In the genomic region with DNA sequence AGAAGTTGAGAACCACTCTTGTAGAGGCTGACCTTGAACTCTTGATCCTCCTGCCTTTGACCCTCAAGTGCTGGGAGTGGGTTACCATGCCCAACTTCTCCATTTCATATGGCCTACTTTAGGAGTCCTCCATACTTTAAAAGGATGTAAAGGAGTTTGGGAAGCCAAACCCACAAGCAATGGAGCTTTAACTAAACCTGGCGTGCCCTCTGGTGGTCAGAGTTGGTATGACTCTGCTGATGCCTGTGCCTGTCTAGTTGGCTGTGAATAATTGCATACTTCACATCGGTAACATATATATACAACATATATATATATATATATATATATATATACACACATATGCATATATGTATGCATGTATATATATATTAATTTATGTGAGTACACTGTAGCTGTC, we compare ENCODE assay signal across 8 mouse cellular contexts. TPM values are rescaled to one million over a fixed set of nuclear protein-coding genes. Genes with fewer than 3 reads are reported as not detected.
DNase-seq lines count a peak whose midpoint lies in the region; ATAC-seq and TF ChIP-seq lines count a peak whose summit lies in the region.

No protein-coding gene starts in this region.

- peaks cover 3% of the 10 kb centered on the region; the same call in 1 of the 2 replicates for H3K27me3 ChIP-seq in kidney, embryonic 15.5 days

- H3K9ac ChIP-seq in kidney, embryonic 15.5 days, result no peak overlapping the region

- no peak for ATAC-seq in kidney, embryonic 15.5 days (replicated peaks; ENCODE audit: low FRiP score)
- ATAC-seq in hematopoietic stem cell, adult 5-6 weeks (replicated peaks in 1 of 2; ENCODE audit: insufficient read depth in 1 of 2, low FRiP score in 2 of 2, low TSS enrichment in 1 of 2, low read depth in 1 of 2, poor library complexity in 2 of 2, severe bottlenecking in 2 of 2), result peak; percentile 59 to 78
- peak; percentile 39; the same call in 1 of the 2 replicates for ATAC-seq in neutrophil, adult 5-6 weeks (ENCODE audit: extremely low read depth, insufficient number of reproducible peaks, low FRiP score, poor library complexity, severe bottlenecking)

- no peak overlapping the region for H3K27ac ChIP-seq in kidney, embryonic 15.5 days
- no peak overlapping the region for H3K27ac ChIP-seq in embryonic fibroblast, embryonic 13.5 days (ENCODE audit: insufficient read depth, low read length)

- no peaks in the 10 kb centered on the region for H3K9me3 ChIP-seq in kidney, embryonic 15.5 days (replicated peaks)

- no peak for TF ChIP-seq POLR2A in embryonic fibroblast, embryonic 13.5 days (IDR thresholded peaks at IDR 0.05; ENCODE audit: low read depth, low read length)

- H3K4me3 ChIP-seq in kidney, embryonic 15.5 days (replicated peaks), result no peak overlapping the region
- no peak overlapping the region for H3K4me3 ChIP-seq in embryonic fibroblast, embryonic 13.5 days (ENCODE audit: insufficient read depth, low read length)

- peaks cover 16% of the 10 kb centered on the region for H3K4me1 ChIP-seq in kidney, embryonic 15.5 days
- H3K4me1 ChIP-seq in embryonic fibroblast, embryonic 13.5 days (ENCODE audit: control insufficient read depth, insufficient read depth, low read length), result no peaks in the 10 kb centered on the region

- no peak overlapping the region for H3K4me2 ChIP-seq in kidney, embryonic 15.5 days

- peak; percentile 89 for DNase-seq in kidney, adult 18-20 months
- peak; percentile 82 to 84 for DNase-seq in adrenal gland, postnatal 36 days
- DNase-seq in left cerebral cortex, postnatal 4 days, result peak; percentile 84
- DNase-seq in thymus, postnatal 4 days, result peak; percentile 92

- intact Hi-C loops in left cerebral cortex, postnatal 4 days (cut with DNase I), result loop anchor here (2.0 kb wide), 1 partner anchor 134 kb away; no protein-coding TSS in a partner anchor

- no peaks in the 10 kb centered on the region for H3K36me3 ChIP-seq in kidney, embryonic 15.5 days

- peak; percentile 81; the same call in 1 of the 2 replicates for TF ChIP-seq CTCF in embryonic fibroblast, embryonic 13.5 days (IDR thresholded peaks at IDR 0.05; ENCODE audit: borderline replicate concordance, insufficient read depth, low read length)

- WGBS in kidney, embryonic 15.5 days, result 7% methylated on average over 2 of the region's 2 CpGs

RNA-seq across cellular contexts. Expression of a gene that starts 4.2 kb away (rescaled TPM):
- polyA plus RNA-seq in kidney, embryonic 15.5 days (2015; fragmentation: Nextera tagmentation; extraction: Ambion mirVana), result 18.4 and 22.5 TPM in 2 replicates
- total RNA-seq in adrenal gland, postnatal 36 days (2021), result 1 to 10 TPM; 1.6 to 2.7 TPM
- 0.16 TPM in 1 of 2 replicates, not detected in the other for polyA plus RNA-seq in embryonic fibroblast, embryonic 13.5 days (2011; ENCODE audit: insufficient read length, low read depth, missing spikeins)
- total RNA-seq in hematopoietic stem cell, adult 5-6 weeks (2017), result 1.0 and 6.9 TPM in 2 replicates
- 1 to 10 TPM; 6.7 to 7.9 TPM for total RNA-seq in left cerebral cortex, postnatal 4 days (2021)
- total RNA-seq in neutrophil, adult 5-6 weeks (2017), result not detected in 2 replicates

RNA-seq across cellular contexts. Expression of a gene that starts 7.4 kb away (rescaled TPM):
- 0.09 and 0.13 TPM in 2 replicates for polyA plus RNA-seq in kidney, embryonic 15.5 days (2015; fragmentation: Nextera tagmentation; extraction: Ambion mirVana)
- total RNA-seq in adrenal gland, postnatal 36 days (2021), result under 1 TPM; 0.30 to 0.46 TPM
- polyA plus RNA-seq in embryonic fibroblast, embryonic 13.5 days (2011; ENCODE audit: insufficient read length, low read depth, missing spikeins), result 0.12 TPM in 1 of 2 replicates, not detected in the other
- 0.20 and 0.88 TPM in 2 replicates for total RNA-seq in hematopoietic stem cell, adult 5-6 weeks (2017)
- 1 to 10 TPM; 5.2 to 6.8 TPM for total RNA-seq in left cerebral cortex, postnatal 4 days (2021)
- 0.35 and 0.74 TPM in 2 replicates for total RNA-seq in neutrophil, adult 5-6 weeks (2017)

RNA-seq across cellular contexts. Expression of a gene that starts 38.7 kb away (rescaled TPM):
- 110 and 115 TPM in 2 replicates for polyA plus RNA-seq in kidney, embryonic 15.5 days (2015; fragmentation: Nextera tagmentation; extraction: Ambion mirVana)
- total RNA-seq in adrenal gland, postnatal 36 days (2021), result 10 to 100 TPM; 71.5 to 87.2 TPM
- polyA plus RNA-seq in embryonic fibroblast, embryonic 13.5 days (2011; ENCODE audit: insufficient read length, low read depth, missing spikeins), result 63.2 and 72.7 TPM in 2 replicates
- total RNA-seq in hematopoietic stem cell, adult 5-6 weeks (2017), result 80.2 and 111 TPM in 2 replicates
- 100 to 1,000 TPM; 110 to 120 TPM for total RNA-seq in left cerebral cortex, postnatal 4 days (2021)
- 50.3 and 54.0 TPM in 2 replicates for total RNA-seq in neutrophil, adult 5-6 weeks (2017)
